Mouse (Mus musculus) heart, adult 18-20 months (tissue): ENCODE data around the gene Gpr158. TPM values are rescaled to one million over a fixed set of nuclear protein-coding genes. Genes with fewer than 3 reads are reported as not detected.
A peak's percentile ranks its signal among the peaks of the same experiment; 100 is the strongest.
"Not testable (repeated sequence)": the region's sequence is repeated elsewhere in the genome, so short reads cannot be mapped to it uniquely, and the experiment has no call there.

ENCODE experiments used
- DNase-seq, 2 experiments: peaks; one replicate each; pipeline ENCODE4 v3.0.0; 2021 to 2022; ENCODE audit warnings: mixed read lengths in 1 of 2
- long read RNA-seq, 2 experiments: library from polyadenylated mRNA; stranded (forward); transcript quantifications; one replicate each; pipeline ENCODE4 v2.0.0; 2021
- total RNA-seq, 2 experiments: library from RNA; stranded (reverse); gene quantifications; 2 replicates each; pipeline ENCODE4 v1.2.3; 2021

The Gpr158 gene
- total RNA-seq, result under 1 TPM; 0.10 to 0.15 TPM
- long read RNA-seq, experiment 1, partial matches to known transcripts, result 0 of 1 reads
- long read RNA-seq, experiment 1, other reads (novel, unspliced or antisense), result 1 of 1 reads
- long read RNA-seq, experiment 2, result 0 reads

- DNase-seq, result peak; percentile 57 to 74
Observed at GRCm38 (mm10) chr2:21367345-21368111, at the start of gene Gpr158. Gpr158 (plus strand) TSS chr2:21367542.

DNA sequence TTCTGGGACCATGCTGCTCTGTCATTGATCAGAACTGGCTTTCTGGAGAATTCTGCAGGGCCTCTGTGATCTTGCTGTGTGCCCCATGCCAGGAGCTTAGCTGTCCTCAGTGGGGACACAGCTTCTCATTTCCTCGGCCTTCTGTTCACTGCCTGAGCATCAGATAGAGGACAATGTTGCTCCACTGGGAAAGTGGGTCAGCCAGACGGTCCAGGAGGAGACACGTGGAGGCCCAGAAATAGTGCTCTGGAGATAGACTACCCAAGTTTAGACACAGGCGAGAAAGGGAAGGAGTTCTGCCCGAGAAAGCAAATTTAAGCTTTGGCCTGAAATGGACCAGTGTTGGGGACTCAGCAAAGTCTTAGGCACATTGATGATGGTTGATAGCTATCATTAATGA, 23.5 kb upstream of the Gpr158 start:
- peak; percentile 40 to 71 for DNase-seq

DNA sequence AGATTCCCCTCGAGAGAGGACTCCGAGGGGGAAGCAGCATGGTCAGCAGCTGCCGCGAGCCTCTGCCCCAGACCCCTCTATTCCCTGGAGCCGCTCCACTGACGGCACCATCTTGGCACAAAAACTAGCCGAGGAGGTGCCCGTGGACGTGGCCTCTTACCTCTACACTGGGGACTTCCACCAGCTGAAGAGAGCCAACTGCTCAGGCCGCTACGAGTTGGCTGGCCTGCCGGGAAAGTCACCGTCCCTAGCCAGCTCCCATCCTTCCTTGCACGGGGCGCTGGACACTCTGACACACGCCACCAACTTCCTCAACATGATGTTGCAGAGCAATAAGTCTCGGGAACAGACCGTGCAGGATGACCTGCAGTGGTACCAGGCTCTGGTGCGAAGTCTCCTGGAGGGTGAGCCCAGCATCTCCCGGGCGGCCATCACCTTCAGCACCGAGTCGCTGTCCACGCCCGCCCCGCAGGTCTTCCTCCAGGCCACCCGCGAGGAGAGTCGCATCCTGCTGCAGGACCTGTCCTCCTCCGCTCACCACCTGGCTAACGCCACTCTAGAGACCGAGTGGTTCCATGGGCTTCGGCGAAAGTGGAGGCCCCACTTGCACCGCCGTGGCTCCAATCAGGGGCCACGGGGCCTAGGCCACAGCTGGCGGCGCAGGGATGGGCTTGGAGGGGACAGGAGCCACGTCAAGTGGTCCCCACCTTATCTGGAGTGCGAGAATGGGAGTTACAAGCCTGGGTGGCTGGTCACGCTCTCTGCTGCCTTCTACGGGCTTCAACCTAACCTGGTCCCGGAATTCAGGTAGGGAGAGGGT, 1.2 kb downstream of the Gpr158 start:
- DNase-seq, result peak; percentile 3 to 8

DNA sequence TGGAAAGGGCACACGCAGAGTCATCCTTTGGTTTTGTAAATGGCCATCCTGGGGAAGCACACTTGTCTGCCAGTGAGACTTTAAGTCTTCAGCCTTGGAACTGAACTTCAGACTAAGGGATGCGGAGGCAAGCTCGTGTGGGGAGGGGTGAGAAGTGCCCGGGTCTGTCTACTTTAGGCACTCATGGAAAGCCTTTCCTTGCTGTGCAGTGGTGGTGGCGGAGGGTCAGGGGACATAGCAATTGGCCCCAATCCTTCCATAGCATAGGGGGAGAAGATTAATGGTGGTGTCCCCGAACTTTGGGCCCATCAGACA, 1.8 kb downstream of the Gpr158 start:
- no peak for DNase-seq

DNA sequence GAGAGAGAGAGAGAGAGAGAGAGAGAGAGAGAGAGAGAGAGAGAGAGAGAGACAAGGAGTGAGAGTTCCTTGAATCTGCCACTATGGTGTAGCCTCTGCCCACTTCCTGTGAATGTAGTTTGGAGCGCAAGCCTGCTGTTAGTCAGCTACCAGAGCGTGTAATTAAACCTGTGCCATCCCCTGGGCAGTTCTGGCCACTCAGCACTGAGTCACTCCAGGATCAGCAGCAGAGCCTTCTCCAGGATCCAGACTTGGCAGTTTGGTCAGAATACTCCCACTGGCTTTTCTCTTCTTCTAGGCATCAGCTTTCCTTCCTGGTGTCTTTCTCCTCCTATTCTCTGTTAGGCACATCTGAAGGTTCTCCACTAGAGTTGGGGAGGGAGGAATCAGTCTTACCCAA, 2.2 kb downstream of the Gpr158 start:
- no peak for DNase-seq

DNA sequence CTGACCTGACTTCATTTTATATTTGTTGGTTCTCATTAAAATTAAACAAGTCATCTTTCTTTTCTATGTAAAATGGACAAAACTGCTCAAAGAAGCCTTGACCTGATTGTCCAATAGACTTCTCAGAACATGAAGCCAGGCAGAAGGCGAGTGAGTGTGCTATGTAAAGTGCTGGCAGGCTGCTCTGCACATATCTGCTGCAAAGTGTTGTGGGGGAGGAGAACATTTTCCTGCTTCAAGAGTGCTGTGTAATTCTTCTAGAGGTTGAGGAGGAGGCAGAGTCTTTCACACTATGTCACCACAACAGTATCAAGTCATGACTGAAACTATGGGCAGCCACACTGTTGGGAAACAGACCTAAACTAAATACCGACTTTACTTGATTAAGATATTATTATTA, 12.2 kb downstream of the Gpr158 start:
- DNase-seq, result no peak

- DNase-seq, result no peak
Observed at GRCm38 (mm10) chr2:21392727-21393126, 25.4 kb downstream of the Gpr158 start.

- no peak for DNase-seq
Observed at GRCm38 (mm10) chr2:21397347-21397746, 30.0 kb downstream of the Gpr158 start.

DNA sequence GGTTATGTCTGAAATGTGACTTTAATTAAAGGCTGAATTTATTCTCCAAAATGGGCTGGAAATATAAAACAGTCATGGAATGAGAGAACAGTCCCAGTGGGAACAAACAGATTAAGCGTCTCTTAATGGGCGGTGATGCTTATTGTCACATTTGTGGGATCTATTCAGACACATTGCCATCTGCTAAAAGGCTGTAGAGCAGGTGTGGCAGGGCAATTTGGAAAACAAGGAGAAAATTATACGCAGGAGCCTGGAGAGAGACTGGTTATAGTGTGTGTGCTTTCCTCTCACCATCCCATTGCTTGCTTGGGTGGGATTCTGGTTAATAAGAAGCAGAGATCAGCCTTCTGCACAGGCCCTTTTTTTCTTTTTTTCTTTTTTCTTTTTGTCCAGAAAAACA, 32.3 kb downstream of the Gpr158 start:
- no peak for DNase-seq

DNA sequence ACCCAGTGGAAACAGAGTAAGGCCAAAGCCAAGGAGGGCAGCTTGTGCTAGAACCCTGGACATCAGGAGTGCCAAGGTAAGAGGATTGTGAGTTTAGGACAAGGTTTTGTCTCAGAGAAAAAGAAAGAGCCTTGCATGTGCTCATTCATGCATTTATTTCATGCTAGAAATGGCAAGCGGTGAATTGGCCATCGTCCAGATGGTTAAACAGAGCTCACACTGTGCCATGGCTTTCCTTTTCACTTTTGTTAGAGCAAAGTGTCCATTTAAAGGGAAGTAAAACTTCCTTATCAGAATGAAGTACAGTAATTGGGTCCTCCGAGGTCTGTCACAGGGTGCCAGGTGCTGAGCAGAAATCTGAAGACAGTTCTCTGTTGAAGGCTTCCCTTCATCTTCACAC, 38.3 kb downstream of the Gpr158 start:
- no peak for DNase-seq

DNA sequence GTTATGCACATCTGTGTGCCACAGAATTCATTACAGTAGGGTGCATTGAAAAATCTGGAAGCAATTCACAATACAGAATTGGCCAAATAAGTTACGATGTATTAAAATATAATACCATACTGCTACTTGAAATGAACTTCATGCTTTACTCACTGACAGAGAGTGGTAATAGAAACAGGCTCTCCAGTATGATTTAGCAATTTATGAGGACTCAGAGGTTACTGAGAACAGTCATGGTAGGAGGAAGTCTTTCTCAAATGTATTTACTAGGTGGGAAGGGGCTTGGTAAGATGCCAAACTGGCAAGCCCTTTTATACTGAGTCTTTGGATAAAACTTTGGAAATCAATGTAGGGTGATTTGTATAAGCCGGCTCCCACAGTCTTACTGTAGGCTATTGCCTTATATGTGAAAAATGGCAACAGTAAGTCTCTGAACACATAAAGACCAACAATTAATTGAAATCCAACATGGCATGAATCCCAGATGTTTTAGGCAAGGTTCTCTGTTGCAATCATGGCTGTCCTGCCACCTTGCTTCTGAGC, 40.2 kb downstream of the Gpr158 start:
- DNase-seq, result no peak

- no peak for DNase-seq
Observed at GRCm38 (mm10) chr2:21408821-21409220, 41.5 kb downstream of the Gpr158 start.

GRCm38 (mm10) chr2:21430288-21430687, 62.9 kb downstream of the Gpr158 start:
- DNase-seq, result no peak

- no peak for DNase-seq
Observed at GRCm38 (mm10) chr2:21431182-21431581, 63.8 kb downstream of the Gpr158 start.

DNA sequence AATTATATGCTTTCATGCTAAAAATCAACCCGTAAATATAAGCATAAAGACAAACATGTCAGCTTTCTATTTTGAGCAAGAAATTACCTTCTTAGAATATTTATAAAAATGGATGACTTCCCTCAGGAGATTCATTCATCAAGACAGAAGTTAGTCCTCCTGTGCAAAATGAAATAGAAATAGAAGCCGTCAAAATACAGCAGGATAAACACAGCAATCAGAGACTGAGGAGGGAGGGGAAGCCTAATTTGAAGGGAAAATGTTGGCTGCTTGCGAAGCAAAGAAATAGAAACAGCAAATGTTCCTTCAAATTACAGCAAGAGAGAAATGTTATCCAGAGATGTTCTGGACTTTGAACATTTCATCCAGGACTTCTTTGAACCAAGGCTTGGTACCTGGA, 72.3 kb downstream of the Gpr158 start:
- DNase-seq, result no peak

DNA sequence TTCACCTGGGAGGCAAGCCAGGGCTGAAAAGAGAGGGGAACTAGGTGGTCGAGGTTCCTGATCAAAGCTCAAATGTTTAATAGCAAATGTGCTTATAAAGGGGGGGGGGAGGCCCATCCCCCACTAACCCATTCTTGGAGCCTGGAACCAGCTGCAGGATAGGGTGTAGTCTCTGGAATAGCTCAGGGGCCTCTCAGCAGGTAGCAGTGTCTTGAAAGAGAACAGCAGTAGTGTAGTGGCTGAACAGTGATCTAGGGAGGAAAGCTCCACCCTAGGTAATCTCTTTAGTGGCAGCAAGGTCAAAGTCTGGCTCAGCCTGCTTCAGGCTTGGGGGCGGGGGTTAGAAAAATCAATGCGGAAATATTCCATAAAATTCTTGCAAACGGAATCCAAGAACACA, 93.3 kb downstream of the Gpr158 start:
- not testable (repeated sequence) for DNase-seq

DNA sequence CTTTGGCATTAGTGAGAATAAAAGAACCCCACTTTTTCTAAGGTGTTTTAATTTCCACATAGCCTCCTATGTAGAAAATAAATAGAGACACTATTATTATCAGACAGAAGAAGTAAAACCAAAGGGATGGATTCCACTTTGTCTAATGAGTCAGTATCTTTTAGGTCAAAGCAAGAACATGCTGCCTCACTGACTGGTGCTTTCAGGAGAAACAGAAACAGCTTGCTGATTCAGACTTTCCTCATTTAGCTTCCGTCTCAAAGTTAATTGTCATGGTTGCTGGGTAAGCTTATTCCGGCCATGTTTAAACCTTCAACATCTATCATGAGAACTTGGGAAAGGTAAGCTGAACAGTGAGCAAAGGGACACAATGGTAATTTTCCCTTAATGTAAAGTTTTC, 107.6 kb downstream of the Gpr158 start:
- no peak for DNase-seq

DNA sequence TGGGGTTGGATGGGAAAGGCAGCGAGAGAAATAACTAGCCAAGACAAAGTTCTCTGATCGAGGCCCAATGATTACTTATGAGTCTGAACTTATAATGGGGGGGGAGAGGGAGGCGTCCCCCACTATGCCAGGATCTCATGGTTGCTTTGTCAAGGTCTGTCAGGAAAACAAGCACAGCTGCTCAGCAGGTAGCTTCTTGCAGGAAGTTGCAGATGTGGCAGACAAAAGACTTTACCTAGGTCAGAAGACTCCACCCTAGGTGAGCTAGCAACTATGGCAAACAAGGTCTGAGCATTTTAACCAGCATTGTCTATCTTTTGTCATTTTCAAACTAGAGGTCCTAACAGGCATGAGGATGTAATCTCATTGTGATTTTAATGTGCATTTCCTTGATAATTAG, 129.5 kb downstream of the Gpr158 start:
- DNase-seq, result no peak

- no peak for DNase-seq
Observed at GRCm38 (mm10) chr2:21497965-21498364, 130.6 kb downstream of the Gpr158 start.

DNA sequence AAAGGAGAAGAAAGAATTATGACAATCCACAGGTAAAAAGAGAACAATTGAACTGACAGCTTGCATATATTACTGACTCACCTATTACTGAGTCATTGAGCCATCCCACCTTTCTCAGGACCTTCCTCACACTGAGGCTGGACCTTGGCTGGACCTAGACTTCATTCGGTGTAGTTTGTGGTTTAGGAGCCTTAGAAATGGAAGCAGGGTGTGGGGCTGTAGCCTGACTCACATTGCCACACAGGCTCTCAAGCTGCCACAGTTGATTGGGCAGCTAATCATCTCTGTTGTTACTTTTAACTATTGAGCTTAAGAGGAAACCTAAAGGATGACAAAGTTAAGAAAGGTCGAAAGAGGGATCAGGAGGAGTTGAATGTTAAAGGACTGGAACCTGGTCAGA, 132.1 kb downstream of the Gpr158 start:
- DNase-seq, result no peak

DNA sequence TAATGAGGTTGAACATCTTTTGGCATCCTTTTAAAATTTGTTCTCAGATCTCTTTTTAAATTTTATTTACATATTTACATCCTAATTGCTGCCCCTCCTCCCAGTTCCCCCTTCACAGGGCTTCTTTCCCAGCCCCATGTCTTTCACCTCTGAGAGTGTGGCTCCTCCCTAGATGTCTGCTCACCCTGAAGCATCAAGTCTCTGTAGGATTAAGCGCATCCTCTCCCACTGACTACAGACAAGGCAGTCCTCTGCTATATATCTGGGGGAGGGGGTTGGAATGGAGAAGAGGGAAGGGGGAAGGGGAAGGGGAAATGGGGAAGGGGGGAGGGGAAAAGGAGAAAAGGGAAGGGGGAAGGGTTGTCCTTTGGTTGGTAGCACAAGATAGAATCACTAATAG, 140.1 kb downstream of the Gpr158 start:
- no peak for DNase-seq

DNA sequence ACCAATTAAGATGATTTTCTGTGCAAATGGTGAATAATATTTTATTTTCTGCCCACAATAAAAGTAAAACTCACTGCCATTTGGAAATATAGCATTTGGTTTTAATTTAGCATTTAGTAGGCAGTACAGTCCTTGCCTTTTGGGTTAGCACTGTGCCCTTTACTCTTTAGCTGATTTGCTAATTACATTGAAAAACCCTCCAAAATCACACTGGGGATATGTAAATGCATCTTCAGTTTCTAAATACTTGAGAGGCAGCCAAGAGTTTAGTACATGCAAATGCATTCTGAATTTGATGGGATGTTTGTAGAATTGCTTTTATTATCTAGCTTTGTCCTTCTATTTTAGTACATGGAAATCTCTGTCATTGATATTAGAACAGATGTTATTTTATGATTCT, 163.4 kb downstream of the Gpr158 start:
- DNase-seq, result no peak

DNA sequence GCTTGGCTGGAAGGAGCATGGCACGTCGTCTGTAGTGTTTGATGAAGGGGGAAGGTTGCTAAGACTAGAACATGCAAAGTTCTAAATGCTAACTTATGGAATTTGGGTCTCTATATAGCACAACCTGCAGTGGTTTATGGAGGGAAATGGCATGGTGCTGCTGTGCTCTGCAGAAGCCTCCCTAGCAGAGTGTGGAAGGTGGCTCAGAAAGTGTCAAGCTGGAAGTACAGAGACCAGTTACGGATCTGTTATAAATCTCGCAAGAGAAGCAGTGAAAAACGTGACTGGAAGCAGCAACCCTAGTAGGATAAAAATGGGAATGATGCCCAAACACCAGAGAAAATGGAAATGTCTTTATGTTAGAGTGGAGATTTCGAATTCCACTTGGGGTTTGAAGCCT, 251.8 kb downstream of the Gpr158 start:
- DNase-seq, result no peak
